Mouse (Mus musculus) CH12.LX (cell line): ENCODE measurements at regions not wholly inside any gene's neighbourhood (a gene's known extent, or its start where the extent isn't known, plus 50 kb on each side); places are given as distances from the start of the nearest gene placed in this dataset.

Experiments used
- CTCF ChIP-seq, 2 experiments: IDR thresholded peaks in 1 of 2; conservative IDR thresholded peaks in 1 of 2; 2 replicates each; pipeline ENCODE4 v1.5.1; 2011 to 2012; ENCODE audit warnings: low read depth in 2 of 2, low read length in 2 of 2, improper control_type of control experiment in 1 of 2, inconsistent platforms in 1 of 2, mild to moderate bottlenecking in 1 of 2, moderate library complexity in 1 of 2
- EP300 ChIP-seq: IDR thresholded peaks from 2 replicates; pipeline ENCODE4 v1.6.1; 2011; ENCODE audit warnings: low read length, improper control_type of control experiment
- KAT2A ChIP-seq: IDR thresholded peaks from 2 replicates; pipeline ENCODE4 v1.6.1; 2012; ENCODE audit warnings: low read length, improper control_type of control experiment, inconsistent platforms; ENCODE audit not compliant: insufficient replicate concordance

GRCm38 (mm10) chr5:119312808-119313207, 357.7 kb upstream of the Tbx3 start:
- TF ChIP-seq EP300, result no peak
- TF ChIP-seq CTCF (conservative IDR thresholded peaks at IDR 0.05 in 1 of 2, IDR thresholded peaks at IDR 0.05 in 1 of 2; ENCODE audit: low read depth in 2 of 2, low read length in 2 of 2), result no peak
- no peak for TF ChIP-seq KAT2A
